Mouse (Mus musculus): Measurements from ENCODE around the gene Tepsin. TPM values are rescaled to one million over a fixed set of nuclear protein-coding genes. Genes with fewer than 3 reads are reported as not detected.
A peak's percentile ranks its signal among the peaks of the same experiment; 100 is the strongest.

Gene Tepsin
- polyA plus RNA-seq, 1 experiment from 2014 or later, result 13.2 TPM

GRCm38 (mm10) chr11:120042141-120042838 is 56.2 kb downstream of the Tepsin start:
- ATAC-seq (replicated peaks; ENCODE audit: insufficient number of reproducible peaks, insufficient read depth, low FRiP score, low read depth), result no peak
- H3K4me2 ChIP-seq, result no peak overlapping the region
- no peaks in the 10 kb centered on the region for H3K9me3 ChIP-seq (replicated peaks)
- peaks cover 47% of the 10 kb centered on the region for H3K4me1 ChIP-seq (replicated peaks)
- H3K36me3 ChIP-seq, result no peaks in the 10 kb centered on the region
- no peak overlapping the region for H3K4me3 ChIP-seq
- H3K9ac ChIP-seq, result no peak overlapping the region
- WGBS, result 68% methylated on average over 7 of the region's 7 CpGs
- H3K27me3 ChIP-seq, result peaks cover 25% of the 10 kb centered on the region
- peak overlapping the region; percentile 71 for H3K27ac ChIP-seq

DNA sequence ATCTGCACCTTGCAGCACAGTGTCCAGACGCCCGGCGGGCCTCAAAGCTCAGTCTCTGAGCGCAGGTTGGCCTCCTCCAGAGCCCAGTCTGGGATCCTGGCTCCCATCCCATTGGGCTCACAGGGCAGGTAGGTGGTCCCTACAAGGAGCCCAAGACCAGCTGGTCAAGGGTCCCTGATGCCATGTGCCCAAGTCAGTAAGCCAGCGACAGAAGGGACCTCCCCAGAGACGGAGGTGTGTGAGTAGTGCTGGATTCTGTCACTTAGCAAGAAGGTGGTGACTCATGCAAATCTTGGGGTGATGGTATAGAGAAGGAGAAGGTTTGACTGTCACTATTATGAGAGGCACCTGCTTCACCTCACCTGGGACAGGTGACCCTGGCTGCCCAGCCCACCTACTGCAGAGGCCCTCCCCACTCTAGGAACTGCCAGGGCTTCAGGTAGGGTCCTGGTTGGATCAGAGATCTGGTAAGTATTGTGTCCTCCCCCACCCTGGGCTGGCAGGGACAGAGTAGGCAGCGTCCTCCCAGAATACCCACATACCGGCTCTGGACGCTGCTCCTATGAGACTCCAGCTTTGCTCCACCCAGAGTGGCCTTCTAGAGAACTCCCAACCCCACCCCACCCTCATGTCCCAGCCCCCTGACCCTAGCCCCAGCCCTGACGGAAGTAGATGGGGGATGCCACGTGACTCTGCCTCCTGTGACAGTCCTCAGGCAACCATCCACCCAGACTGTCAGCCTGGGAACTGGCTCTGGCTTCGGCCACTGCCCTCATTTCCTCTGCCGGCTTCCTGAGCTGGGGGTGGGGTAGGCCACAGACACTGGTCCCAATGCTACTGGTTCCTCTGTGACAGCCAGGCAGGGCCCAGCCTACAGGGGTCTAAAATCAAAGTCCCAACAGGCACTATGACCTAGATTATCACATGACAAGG is 57.1 kb downstream of the Tepsin start:
- peak overlapping the region; percentile 71 for H3K27ac ChIP-seq
- 0 out of 2 replicates have a peak overlapping the region, but pooled peaks have one; percentile 8 for H3K4me3 ChIP-seq
- 54% methylated on average over 13 of the region's 13 CpGs for WGBS
- peak overlapping the region; percentile 28; the same call in 1 of the 2 replicates for H3K9ac ChIP-seq
- peaks cover 18% of the 10 kb centered on the region for H3K27me3 ChIP-seq
- H3K36me3 ChIP-seq, result no peaks in the 10 kb centered on the region
- no peaks in the 10 kb centered on the region for H3K9me3 ChIP-seq (replicated peaks)
- ATAC-seq (replicated peaks; ENCODE audit: insufficient number of reproducible peaks, insufficient read depth, low FRiP score, low read depth), result peak; percentile 51
- H3K4me2 ChIP-seq, result peak overlapping the region; percentile 18; the same call in 1 of the 2 replicates
- peaks cover 40% of the 10 kb centered on the region for H3K4me1 ChIP-seq (replicated peaks)

Small RNAs within 50 kb of the gene (microRNA-seq; reads per million reads assigned to microRNA genes)
- gene Gm25948, result not detected

Other genes starting within 250 kb of the Tepsin start
- gene Chmp6, start 185.3 kb downstream of the Tepsin start, polyA plus RNA-seq (2015; fragmentation: Nextera tagmentation; extraction: Ambion mirVana), result 57.3 and 69.5 TPM in 2 replicates
- gene Baiap2, start 156.0 kb downstream of the Tepsin start, polyA plus RNA-seq (2015; fragmentation: Nextera tagmentation; extraction: Ambion mirVana), result 11.0 and 16.3 TPM in 2 replicates
- 0.68 and 2.5 TPM in 2 replicates for gene Aatk, start 51.6 kb downstream of the Tepsin start, polyA plus RNA-seq (2015; fragmentation: Nextera tagmentation; extraction: Ambion mirVana)
- gene Cep131, start 11.9 kb downstream of the Tepsin start, polyA plus RNA-seq (2015; fragmentation: Nextera tagmentation; extraction: Ambion mirVana), result 9.9 and 16.5 TPM in 2 replicates
- gene Ndufaf8, start 197 bp upstream of the Tepsin start, polyA plus RNA-seq (2015; fragmentation: Nextera tagmentation; extraction: Ambion mirVana), result 80.9 and 84.1 TPM in 2 replicates
- gene Slc38a10, start 52.6 kb upstream of the Tepsin start, polyA plus RNA-seq (2015; fragmentation: Nextera tagmentation; extraction: Ambion mirVana), result 77.5 and 91.4 TPM in 2 replicates
- gene Bahcc1, start 134.2 kb upstream of the Tepsin start, polyA plus RNA-seq (2015; fragmentation: Nextera tagmentation; extraction: Ambion mirVana), result 4.2 and 5.7 TPM in 2 replicates
- gene Actg1, start 249.8 kb upstream of the Tepsin start, polyA plus RNA-seq (2015; fragmentation: Nextera tagmentation; extraction: Ambion mirVana), result 921 and 1,308 TPM in 2 replicates